Mouse (Mus musculus) spleen, postnatal 4 days (tissue): Measurements from ENCODE around the gene Pde4b.
A peak's percentile ranks its signal among the peaks of the same experiment; 100 is the strongest.

Source experiments
- DNase-seq, 2 experiments: peaks; one replicate each; pipeline ENCODE4 v3.0.0; 2022; ENCODE audit warnings: low spot score in 2 of 2

The Pde4b gene

GRCm38 (mm10) chr4:102574226-102574625 is 486.9 kb downstream of the Pde4b start:
- peak in 1 of 2 experiments; percentile 38 for DNase-seq

- DNase-seq, result no peak
Measured at GRCm38 (mm10) chr4:102574666-102575254, 487.4 kb downstream of the Pde4b start.

GRCm38 (mm10) chr4:102576109-102576508 is 488.8 kb downstream of the Pde4b start:
- DNase-seq, result no peak

GRCm38 (mm10) chr4:102577636-102578035 is 490.3 kb downstream of the Pde4b start:
- no peak for DNase-seq

- DNase-seq, result no peak
Measured at GRCm38 (mm10) chr4:102579051-102579450, 491.7 kb downstream of the Pde4b start.

- DNase-seq, result no peak
Measured at GRCm38 (mm10) chr4:102579746-102580145, 492.4 kb downstream of the Pde4b start.

GRCm38 (mm10) chr4:102582165-102582749 is 494.9 kb downstream of the Pde4b start:
- no peak for DNase-seq

GRCm38 (mm10) chr4:102582963-102583362 is 495.6 kb downstream of the Pde4b start:
- no peak for DNase-seq

GRCm38 (mm10) chr4:102583469-102583868 is 496.1 kb downstream of the Pde4b start:
- no peak for DNase-seq

- no peak for DNase-seq
Measured at GRCm38 (mm10) chr4:102584601-102585265, 497.4 kb downstream of the Pde4b start.

GRCm38 (mm10) chr4:102585541-102585940 is 498.2 kb downstream of the Pde4b start:
- no peak for DNase-seq

GRCm38 (mm10) chr4:102586787-102587186 is 499.4 kb downstream of the Pde4b start:
- peak in 1 of 2 experiments; percentile 43 for DNase-seq

GRCm38 (mm10) chr4:102588668-102589455 is 501.5 kb downstream of the Pde4b start:
- no peak for DNase-seq

- peak in 1 of 2 experiments; percentile 55 for DNase-seq
Measured at GRCm38 (mm10) chr4:102589537-102590031, 502.2 kb downstream of the Pde4b start.

GRCm38 (mm10) chr4:102591798-102592197 is 504.5 kb downstream of the Pde4b start:
- DNase-seq, result peak in 1 of 2 experiments; percentile 46

GRCm38 (mm10) chr4:102592541-102592940 is 505.2 kb downstream of the Pde4b start:
- DNase-seq, result peak in 1 of 2 experiments; percentile 35

GRCm38 (mm10) chr4:102593631-102594030 is 506.3 kb downstream of the Pde4b start:
- DNase-seq, result no peak

- no peak for DNase-seq
Measured at GRCm38 (mm10) chr4:102594506-102594905, 507.2 kb downstream of the Pde4b start.

GRCm38 (mm10) chr4:102603968-102604367 is 516.6 kb downstream of the Pde4b start:
- DNase-seq, result peak in 1 of 2 experiments; percentile 37

- DNase-seq, result peak in 1 of 2 experiments; percentile 61
Measured at GRCm38 (mm10) chr4:102605231-102605630, 517.9 kb downstream of the Pde4b start.

- peak in 1 of 2 experiments; percentile 43 for DNase-seq
Measured at GRCm38 (mm10) chr4:102605722-102606341, 518.5 kb downstream of the Pde4b start.
